Mouse (Mus musculus) liver, embryonic 15.5 days (tissue): Measurements from ENCODE around the gene Schip1. TPM values are rescaled to one million over a fixed set of nuclear protein-coding genes. Genes with fewer than 3 reads are reported as not detected.

Source experiments
- ATAC-seq: fragments of 200-750 bp; cut with Nextera tagmentation; 2 replicates; pipeline ENCODE4 v1.8.0; 2017; ENCODE audit warnings: moderate number of reproducible peaks, mild to moderate bottlenecking, moderate library complexity; ENCODE audit not compliant: insufficient read depth
- H3K27ac ChIP-seq: fragments of 300-500 bp; sonication (generic); replicated peaks from 2 replicates; pipeline ENCODE4 v1.5.1; 2015; ENCODE audit warnings: mild to moderate bottlenecking, inconsistent platforms
- H3K27me3 ChIP-seq: fragments of 300-500 bp; sonication (generic); 2 replicates; pipeline ENCODE4 v1.6.1; 2015; ENCODE audit warnings: mild to moderate bottlenecking, inconsistent platforms
- H3K36me3 ChIP-seq: fragments of 300-500 bp; sonication (generic); replicated peaks from 2 replicates; pipeline ENCODE4 v1.6.1; 2015; ENCODE audit warnings: moderate library complexity, mild to moderate bottlenecking, inconsistent platforms
- H3K4me1 ChIP-seq: fragments of 300-500 bp; sonication (generic); replicated peaks from 2 replicates; pipeline ENCODE4 v1.6.1; 2015; ENCODE audit warnings: inconsistent platforms
- H3K4me2 ChIP-seq: fragments of 300-500 bp; sonication (generic); 2 replicates; pipeline ENCODE4 v1.6.1; 2015; ENCODE audit warnings: moderate library complexity, mild to moderate bottlenecking, inconsistent platforms
- H3K4me3 ChIP-seq: fragments of 300-500 bp; sonication (generic); replicated peaks from 2 replicates; pipeline ENCODE4 v1.5.1; 2015; ENCODE audit warnings: mild to moderate bottlenecking, inconsistent platforms
- H3K9ac ChIP-seq: fragments of 300-500 bp; sonication (generic); 2 replicates; pipeline ENCODE4 v1.6.1; 2015; ENCODE audit warnings: moderate library complexity, mild to moderate bottlenecking, inconsistent platforms
- H3K9me3 ChIP-seq: fragments of 300-500 bp; sonication (generic); replicated peaks from 2 replicates; pipeline ENCODE4 v1.6.1; 2016; ENCODE audit warnings: inconsistent platforms
- WGBS: fragments of 180-500 bp; shearing (Covaris S2); methylation state at CpG from one replicate; pipeline ENCODE4 v1.1.7; 2015; ENCODE audit warnings: mixed read lengths; ENCODE audit not compliant: insufficient replicate concordance; 5-methylcytosine and 5-hydroxymethylcytosine counted together
- polyA plus RNA-seq: library from polyadenylated mRNA; unstranded; fragments of >200 nt; fragmentation: Nextera tagmentation; extraction: Ambion mirVana; gene quantifications from 2 replicates; pipeline ENCODE4 v1.2.1, GENCODE M21; 2015

The Schip1 gene
- polyA plus RNA-seq, 1 experiment from 2014 or later: 2.4 TPM

DNA sequence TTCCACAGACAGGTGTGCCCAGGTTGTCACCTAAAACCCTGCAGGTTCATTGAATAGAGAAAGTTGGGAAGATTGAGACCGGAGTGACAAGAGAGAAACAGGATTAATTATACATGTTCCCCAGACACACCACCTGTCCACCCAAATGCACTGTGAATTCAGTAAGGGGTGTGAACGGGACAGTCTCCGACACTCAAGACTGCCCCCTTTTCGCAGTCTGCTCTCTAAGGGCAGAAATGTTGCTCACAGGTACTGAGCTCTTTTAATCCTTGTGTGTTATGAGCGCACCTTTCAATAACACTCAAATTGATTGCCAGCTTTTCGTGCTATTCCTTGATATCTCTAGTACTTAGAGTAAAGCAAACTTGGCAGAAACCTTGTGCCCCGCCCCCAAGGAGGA, 288.4 kb downstream of the Schip1 start:
- Histone ChIP-seq H3K27me3 (no peaks in the 10 kb centered on the region), H3K27ac (no peak overlapping the region), H3K4me2 (no peak overlapping the region), H3K36me3 (no peaks in the 10 kb centered on the region), H3K4me3 (no peak overlapping the region), H3K4me1 (no peaks in the 10 kb centered on the region), H3K9me3 (no peaks in the 10 kb centered on the region), H3K9ac (no peak overlapping the region)
- WGBS: 66% methylated on average over 7 of the region's 7 CpGs
- ATAC-seq: no peak

DNA sequence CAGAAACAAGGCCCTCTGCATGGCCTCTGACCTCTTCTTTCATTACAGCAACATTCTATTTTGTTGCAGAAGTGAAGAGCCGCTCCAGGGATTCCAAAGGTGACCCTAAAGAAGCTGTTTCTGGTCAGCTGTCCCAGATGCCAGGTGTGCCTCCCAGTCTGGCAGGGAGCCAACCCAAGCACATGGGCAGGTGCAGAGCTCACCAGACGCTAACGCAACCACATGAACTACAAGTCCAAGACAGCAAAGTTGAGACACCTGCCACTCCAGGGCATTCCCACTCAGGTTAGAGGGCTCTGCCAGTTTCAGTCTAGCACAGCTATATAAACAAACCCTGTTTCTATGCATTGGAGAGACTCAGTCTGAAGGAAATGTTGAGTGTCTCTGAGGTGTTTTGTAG, 288.9 kb downstream of the Schip1 start:
- WGBS: 70% methylated on average over 3 of the region's 3 CpGs
- ATAC-seq: no peak
- Histone ChIP-seq H3K4me1 (no peaks in the 10 kb centered on the region), H3K36me3 (no peaks in the 10 kb centered on the region), H3K4me3 (no peak overlapping the region), H3K9ac (no peak overlapping the region), H3K9me3 (no peaks in the 10 kb centered on the region), H3K27ac (no peak overlapping the region), H3K27me3 (no peaks in the 10 kb centered on the region), H3K4me2 (no peak overlapping the region)

DNA sequence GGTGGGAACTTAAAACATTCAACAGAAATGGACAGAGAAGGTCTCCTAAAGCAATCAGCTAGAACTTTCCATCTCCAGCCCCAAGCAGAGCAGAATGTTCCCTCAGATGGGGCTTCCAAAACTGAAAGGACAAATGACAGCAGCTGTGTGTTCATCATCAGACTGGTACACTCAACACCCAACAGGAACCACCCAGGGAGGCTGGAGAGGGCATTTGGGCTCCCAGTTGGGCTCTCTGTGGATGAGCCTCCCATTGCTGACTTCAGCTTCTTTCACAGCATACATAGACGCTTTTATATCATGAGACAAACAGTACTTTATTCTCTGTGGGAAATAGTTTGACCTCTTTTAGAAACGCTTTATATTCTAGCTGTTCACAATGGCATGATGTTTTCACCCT, 291.9 kb downstream of the Schip1 start:
- WGBS: 54% methylated on average over 2 of the region's 2 CpGs
- Histone ChIP-seq H3K4me2 (no peak overlapping the region), H3K9me3 (no peaks in the 10 kb centered on the region)

DNA sequence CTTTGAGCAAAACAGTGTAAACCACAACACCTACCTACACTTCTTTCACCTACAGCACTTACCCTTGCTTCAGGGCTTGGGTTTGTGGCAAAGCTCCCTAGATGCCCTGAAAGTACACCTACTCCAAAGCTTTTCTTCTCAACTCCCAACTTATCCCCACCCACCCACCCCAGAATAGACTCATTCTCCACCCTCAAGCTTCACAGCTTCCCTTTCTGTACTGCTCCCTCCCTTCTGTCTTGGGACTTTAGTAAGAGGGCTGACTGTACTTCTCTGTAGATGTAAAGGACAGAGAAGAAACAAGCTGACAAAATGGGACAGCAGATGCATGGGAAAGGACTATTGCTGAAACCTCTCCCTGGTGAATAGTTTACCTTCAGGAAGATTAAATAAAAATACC, 303.4 kb downstream of the Schip1 start:
- H3K9me3 ChIP-seq: no peaks in the 10 kb centered on the region
- no peak overlapping the region for H3K9ac ChIP-seq
- H3K27ac ChIP-seq: no peak overlapping the region
- H3K4me2 ChIP-seq: no peak overlapping the region
- H3K36me3 ChIP-seq: no peaks in the 10 kb centered on the region
- no peaks in the 10 kb centered on the region for H3K4me1 ChIP-seq
- no peak for ATAC-seq
- no peaks in the 10 kb centered on the region for H3K27me3 ChIP-seq
- H3K4me3 ChIP-seq: no peak overlapping the region

More for the DNA sequence above, 291.9 kb downstream of the Schip1 start:
- H3K4me1 ChIP-seq: no peaks in the 10 kb centered on the region
- no peak overlapping the region for H3K4me3 ChIP-seq
- no peaks in the 10 kb centered on the region for H3K27me3 ChIP-seq
- H3K9ac ChIP-seq: no peak overlapping the region
- no peak overlapping the region for H3K27ac ChIP-seq
- H3K36me3 ChIP-seq: no peaks in the 10 kb centered on the region
- ATAC-seq: no peak

DNA sequence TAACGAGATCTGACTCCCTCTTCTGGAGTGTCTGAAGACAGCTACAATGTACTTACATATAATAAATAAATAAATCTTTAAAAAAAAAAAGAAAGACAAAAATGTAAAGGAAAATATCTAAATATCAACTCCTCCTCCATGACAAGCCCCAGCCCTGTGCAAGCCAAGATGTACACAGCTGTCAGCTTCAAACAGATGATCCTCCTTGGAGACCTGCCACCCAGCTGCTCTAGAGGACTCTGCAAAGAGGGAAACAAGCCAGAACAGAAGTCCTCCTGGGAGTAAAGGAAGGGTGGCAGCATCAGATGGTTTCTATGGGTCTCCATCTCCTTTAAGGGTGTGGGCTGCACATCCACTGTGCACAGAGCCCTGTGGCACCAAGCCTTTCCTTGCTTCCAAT, 308.3 kb downstream of the Schip1 start:
- H3K36me3 ChIP-seq: no peaks in the 10 kb centered on the region
- no peak for ATAC-seq
- WGBS: 67% methylated on average over 1 of the region's 1 CpGs

DNA sequence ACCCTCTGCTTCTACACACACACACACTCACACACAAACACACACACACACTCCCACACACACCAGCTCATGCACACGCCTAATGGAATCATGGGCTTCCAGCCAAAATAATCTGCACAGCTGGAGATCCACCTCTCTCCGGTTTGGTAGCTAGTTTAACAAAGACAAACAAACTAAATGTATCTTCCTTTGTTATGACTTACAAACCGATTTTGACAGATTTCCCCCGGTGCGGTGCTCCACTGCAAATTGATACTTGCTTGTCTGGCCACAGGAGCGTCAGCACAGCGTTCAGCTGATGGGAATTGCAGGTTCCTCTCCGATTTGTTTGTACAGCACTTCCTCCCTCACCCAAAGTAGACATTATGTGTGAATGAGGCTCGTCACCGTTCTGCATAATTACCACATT, 310.5 kb downstream of the Schip1 start:
- Histone ChIP-seq H3K4me2 (no peak overlapping the region), H3K27me3 (no peaks in the 10 kb centered on the region), H3K4me1 (no peaks in the 10 kb centered on the region), H3K27ac (no peak overlapping the region), H3K9me3 (no peaks in the 10 kb centered on the region), H3K36me3 (no peaks in the 10 kb centered on the region), H3K9ac (no peak overlapping the region), H3K4me3 (no peak overlapping the region)
- WGBS: 23% methylated on average over 10 of the region's 10 CpGs
- ATAC-seq: no peak

More for the DNA sequence above, 308.3 kb downstream of the Schip1 start:
- Histone ChIP-seq H3K4me1 (no peaks in the 10 kb centered on the region), H3K9ac (no peak overlapping the region), H3K4me2 (no peak overlapping the region), H3K9me3 (no peaks in the 10 kb centered on the region), H3K27me3 (no peaks in the 10 kb centered on the region), H3K27ac (no peak overlapping the region), H3K4me3 (no peak overlapping the region)

DNA sequence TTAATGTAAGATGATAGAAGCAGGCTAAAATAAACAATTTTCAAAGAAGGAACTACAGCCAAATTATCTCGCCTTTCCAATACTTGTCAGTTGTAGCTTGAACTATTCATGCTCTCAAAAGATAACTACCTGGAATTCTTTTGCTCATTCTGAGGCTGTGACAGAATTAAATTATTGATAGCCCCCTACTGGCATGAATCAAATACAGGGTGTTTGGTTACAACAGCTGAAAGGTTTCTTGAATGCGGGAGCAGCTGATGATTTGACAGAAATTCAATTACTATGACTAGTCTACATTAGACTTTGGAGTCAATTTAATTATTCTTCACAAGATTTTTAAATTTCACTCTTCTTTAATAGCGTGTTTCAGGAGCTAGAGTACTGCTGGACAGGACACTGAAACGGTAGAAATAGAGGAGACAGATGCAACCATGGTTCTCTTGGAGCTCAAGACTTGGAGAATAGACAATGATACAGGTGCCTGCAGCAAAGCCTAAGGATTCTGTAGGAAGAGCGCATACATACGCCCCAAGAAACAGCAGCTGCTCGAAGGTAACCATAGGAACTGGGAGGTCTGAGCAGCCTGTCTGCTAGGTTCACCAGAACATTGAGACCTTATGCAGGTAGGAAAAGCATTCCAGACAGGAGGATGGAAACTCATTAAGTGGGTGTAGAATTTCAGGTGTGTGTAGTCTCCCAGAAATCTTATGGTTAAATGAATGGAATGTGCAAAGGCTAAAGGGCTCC, 313.0 kb downstream of the Schip1 start:
- no peak overlapping the region for H3K9ac ChIP-seq
- no peaks in the 10 kb centered on the region for H3K36me3 ChIP-seq
- H3K4me1 ChIP-seq: no peaks in the 10 kb centered on the region
- no peaks in the 10 kb centered on the region for H3K27me3 ChIP-seq
- H3K4me3 ChIP-seq: no peak overlapping the region
- WGBS: 61% methylated on average over 7 of the region's 7 CpGs
- ATAC-seq: no peak
- H3K27ac ChIP-seq: no peak overlapping the region
- H3K9me3 ChIP-seq: no peaks in the 10 kb centered on the region
- H3K4me2 ChIP-seq: no peak overlapping the region

DNA sequence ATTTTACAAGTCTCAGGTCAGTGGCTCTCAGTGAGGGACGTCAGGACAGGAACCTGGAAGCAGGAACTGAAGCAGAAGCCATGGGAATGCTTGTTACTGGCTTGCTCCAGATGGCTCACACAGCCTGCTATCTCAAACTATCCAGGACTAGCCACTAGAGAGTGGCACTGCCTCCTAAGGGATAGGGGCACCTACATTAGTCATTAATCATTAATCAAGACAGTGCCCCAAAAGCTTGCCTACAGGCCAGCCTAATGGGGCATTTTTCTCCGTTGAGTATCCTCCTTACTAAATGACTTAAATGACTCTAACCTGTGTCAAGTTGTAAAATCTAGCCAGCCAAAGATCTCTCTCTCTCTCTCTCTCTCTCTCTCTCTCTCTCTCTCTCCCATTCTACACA, 314.2 kb downstream of the Schip1 start:
- no peaks in the 10 kb centered on the region for H3K27me3 ChIP-seq
- no peak for ATAC-seq
- H3K4me3 ChIP-seq: no peak overlapping the region
- H3K9me3 ChIP-seq: no peaks in the 10 kb centered on the region
- H3K36me3 ChIP-seq: no peaks in the 10 kb centered on the region
- no peak overlapping the region for H3K27ac ChIP-seq
- WGBS: 53% methylated on average over 2 of the region's 2 CpGs
- H3K9ac ChIP-seq: no peak overlapping the region
- H3K4me2 ChIP-seq: no peak overlapping the region
- no peaks in the 10 kb centered on the region for H3K4me1 ChIP-seq

DNA sequence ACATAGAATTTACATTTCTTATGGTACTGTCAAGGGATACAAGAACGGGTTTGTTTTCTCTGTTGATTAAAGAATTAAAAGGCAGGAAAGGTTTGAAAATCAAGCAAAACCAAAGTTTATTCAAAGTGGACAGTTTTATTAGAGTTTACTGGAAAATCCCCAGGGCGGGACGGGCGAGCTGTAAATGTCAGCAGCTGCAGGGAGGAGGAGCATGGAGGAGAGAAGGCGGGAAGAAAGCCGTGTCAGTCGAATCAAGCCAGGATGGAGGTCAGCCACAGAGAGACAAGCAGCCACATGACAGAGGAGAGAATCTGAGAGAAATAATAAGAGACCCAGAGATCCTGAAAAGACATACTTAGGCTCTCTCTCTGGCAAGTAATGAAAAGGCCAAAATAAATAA, 314.6 kb downstream of the Schip1 start:
- no peak overlapping the region for H3K4me3 ChIP-seq
- no peak overlapping the region for H3K4me2 ChIP-seq
- 47% methylated on average over 7 of the region's 7 CpGs for WGBS
- H3K36me3 ChIP-seq: no peaks in the 10 kb centered on the region
- no peak overlapping the region for H3K27ac ChIP-seq
- H3K4me1 ChIP-seq: no peaks in the 10 kb centered on the region
- no peak for ATAC-seq
- no peaks in the 10 kb centered on the region for H3K27me3 ChIP-seq
- no peaks in the 10 kb centered on the region for H3K9me3 ChIP-seq
- H3K9ac ChIP-seq: no peak overlapping the region

DNA sequence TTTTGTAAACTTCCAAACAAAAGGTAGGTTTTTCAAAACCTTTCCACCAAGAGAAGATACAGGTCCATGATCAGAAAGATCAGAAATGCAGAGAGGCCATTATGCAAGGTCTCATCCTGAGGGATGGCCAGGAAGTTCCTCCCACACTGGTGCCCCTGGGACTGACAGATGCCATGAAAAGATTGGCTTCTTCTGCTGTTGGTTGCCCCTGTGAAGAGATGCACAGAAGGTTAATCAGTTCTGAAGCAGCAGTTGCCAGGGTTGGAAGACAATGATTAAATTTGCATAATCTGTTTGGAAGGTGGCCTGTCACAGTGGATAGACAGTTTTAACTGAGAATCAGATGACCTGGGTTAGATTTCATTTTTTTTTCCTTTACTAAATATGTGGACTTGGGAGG, 319.1 kb downstream of the Schip1 start:
- H3K36me3 ChIP-seq: no peaks in the 10 kb centered on the region
- no peak for ATAC-seq

DNA sequence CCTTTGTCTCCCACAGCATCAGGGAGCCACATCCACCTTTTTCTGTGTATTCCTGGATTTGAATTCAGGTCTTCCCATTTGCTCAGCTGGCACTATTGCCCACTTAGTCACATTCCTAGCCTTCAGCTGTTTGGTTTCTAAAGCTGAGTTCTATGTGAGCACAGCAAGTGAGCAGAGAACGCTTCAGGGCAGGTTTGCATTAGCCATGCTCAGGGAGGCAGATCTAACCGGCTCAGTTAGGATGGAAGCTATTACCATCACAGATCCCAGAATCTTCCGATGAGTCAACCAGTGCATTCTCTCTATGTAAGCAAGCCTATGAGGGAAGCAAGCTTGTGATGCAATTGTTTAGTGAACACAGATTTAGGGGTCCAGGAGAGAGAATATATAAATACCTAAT, 320.9 kb downstream of the Schip1 start:
- no peak overlapping the region for H3K4me2 ChIP-seq
- H3K36me3 ChIP-seq: no peaks in the 10 kb centered on the region
- H3K4me1 ChIP-seq: no peaks in the 10 kb centered on the region
- no peak for ATAC-seq
- no peaks in the 10 kb centered on the region for H3K27me3 ChIP-seq
- H3K4me3 ChIP-seq: no peak overlapping the region
- H3K27ac ChIP-seq: no peak overlapping the region
- H3K9ac ChIP-seq: no peak overlapping the region
- no peaks in the 10 kb centered on the region for H3K9me3 ChIP-seq
- WGBS: 67% methylated on average over 3 of the region's 3 CpGs

More for the DNA sequence above, 319.1 kb downstream of the Schip1 start:
- Histone ChIP-seq H3K4me3 (no peak overlapping the region), H3K4me1 (no peaks in the 10 kb centered on the region), H3K27ac (no peak overlapping the region), H3K4me2 (no peak overlapping the region), H3K9me3 (no peaks in the 10 kb centered on the region), H3K9ac (no peak overlapping the region), H3K27me3 (no peaks in the 10 kb centered on the region)

DNA sequence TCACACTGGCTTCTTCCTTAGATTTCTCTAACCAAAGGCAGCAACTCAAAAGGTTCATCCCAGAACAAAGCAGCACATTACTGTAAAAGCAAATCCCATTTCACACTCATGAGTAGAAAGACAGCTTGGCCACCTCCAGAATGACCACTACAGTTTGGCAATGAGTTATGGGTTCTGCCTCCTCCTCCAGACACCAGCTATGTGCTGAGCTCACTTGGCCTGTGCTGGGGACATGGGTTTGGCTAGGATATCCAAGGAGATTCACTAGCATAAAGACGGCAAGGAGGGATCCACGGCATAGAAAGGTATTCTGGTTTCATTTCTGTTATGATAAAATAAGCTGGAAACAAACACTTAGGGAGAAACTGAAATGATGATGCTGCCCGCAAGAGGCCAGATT, 323.4 kb downstream of the Schip1 start:
- 72% methylated on average over 3 of the region's 3 CpGs for WGBS
- ATAC-seq: no peak

More for the DNA sequence above, 323.4 kb downstream of the Schip1 start:
- Histone ChIP-seq H3K4me1 (no peaks in the 10 kb centered on the region), H3K4me3 (no peak overlapping the region), H3K9me3 (no peaks in the 10 kb centered on the region), H3K4me2 (no peak overlapping the region), H3K27me3 (no peaks in the 10 kb centered on the region), H3K36me3 (no peaks in the 10 kb centered on the region), H3K27ac (no peak overlapping the region), H3K9ac (no peak overlapping the region)
